Comparison of ENCODE assay signal across 8 mouse cellular contexts in genomic region chr7:28208396-28208987, GRCm38 (mm10). TPM values are rescaled to one million over a fixed set of nuclear protein-coding genes. Genes with fewer than 3 reads are reported as not detected.
DNase-seq lines count a peak whose midpoint lies in the region; ATAC-seq and TF ChIP-seq lines count a peak whose summit lies in the region.

No protein-coding gene starts in this region.

- no peaks in the 10 kb centered on the region for H3K27me3 ChIP-seq in heart, embryonic 11.5 days (ENCODE audit: control insufficient read depth, insufficient read depth, low read length)
- no peaks in the 10 kb centered on the region for H3K27me3 ChIP-seq in CH12.LX (replicated peaks)

- dilution Hi-C loops in CH12.LX (cut with MboI; ENCODE audit: extremely low pct_ligation_motif_present, extremely low pct_unique_long_range_greater_than_20kb, low sequenced_read_pairs) = no loop called here

- DNase-seq in heart, adult 18-20 months = no peak
- peak; percentile 7 for DNase-seq in CH12.LX (ENCODE audit: extremely low read depth)
- DNase-seq in frontal cortex, postnatal 25 days (ENCODE audit: low spot score in 2 of 2) = no peak
- no peak for DNase-seq in urinary bladder, adult 18-20 months (ENCODE audit: low spot score in 2 of 2)
- DNase-seq in ovary, postnatal 14 days (ENCODE audit: low spot score) = no peak

- ATAC-seq in heart, embryonic 11.5 days (replicated peaks; ENCODE audit: insufficient number of reproducible peaks, low FRiP score, low TSS enrichment) = no peak
- ATAC-seq in granulocyte monocyte progenitor cell, adult 5-6 weeks (replicated peaks; ENCODE audit: poor library complexity, severe bottlenecking) = peak; percentile 25; the same call in 1 of the 2 replicates

- no peak for TF ChIP-seq RAD21 in CH12.LX (IDR thresholded peaks at IDR 0.05; ENCODE audit: low read depth, low read length)

- H3K9ac ChIP-seq in heart, embryonic 11.5 days (ENCODE audit: low read depth, low read length) = peak overlapping the region; percentile 66; the same call in 1 of the 2 replicates
- H3K9ac ChIP-seq in CH12.LX (ENCODE audit: insufficient read depth, low read depth) = peak overlapping the region; percentile 82; the same call in 1 of the 2 replicates

- WGBS in heart, embryonic 11.5 days (ENCODE audit: insufficient replicate concordance) = 46% methylated on average over 12 of the region's 12 CpGs
- WGBS in macrophage (ENCODE audit: missing documents) = 17% methylated on average over 12 of the region's 12 CpGs

- in situ Hi-C loops in CH12.LX (cut with MboI; ENCODE audit: low pct_ligation_motif_present, low pct_unique_long_range_greater_than_20kb, low sequenced_read_pairs) = no loop called here

- no peaks in the 10 kb centered on the region for H3K9me3 ChIP-seq in heart, embryonic 11.5 days (replicated peaks; ENCODE audit: control insufficient read depth, low read length)
- H3K9me3 ChIP-seq in CH12.LX (replicated peaks; ENCODE audit: low read length) = peaks cover 3% of the 10 kb centered on the region

- H3K27ac ChIP-seq in heart, embryonic 11.5 days (ENCODE audit: low read depth, low read length) = no peak overlapping the region
- H3K27ac ChIP-seq in CH12.LX (ENCODE audit: insufficient read depth, low read depth) (no peak overlapping the region), macrophage (peak overlapping the region; percentile 28; the same call in 1 of the 2 replicates)

- peak overlapping the region; percentile 25 for H3K4me3 ChIP-seq in heart, embryonic 11.5 days (ENCODE audit: low read depth, low read length)
- H3K4me3 ChIP-seq in CH12.LX (replicated peaks in 1 of 3; ENCODE audit: low read depth in 2 of 3, low read length in 2 of 3, poor library complexity in 1 of 3) = peak overlapping the region; percentile 12 to 59 (median 37)
- peak overlapping the region; percentile 19; the same call in 1 of the 2 replicates for H3K4me3 ChIP-seq in macrophage (ENCODE audit: inconsistent target)

- no peak for TF ChIP-seq POLR2A in CH12.LX (IDR thresholded peaks at IDR 0.05; ENCODE audit: low read depth, low read length)

- H3K36me3 ChIP-seq in heart, embryonic 11.5 days (ENCODE audit: control insufficient read depth, insufficient read depth, low read length) = no peaks in the 10 kb centered on the region
- no peaks in the 10 kb centered on the region for H3K36me3 ChIP-seq in CH12.LX (replicated peaks in 1 of 2; ENCODE audit: control insufficient read depth in 1 of 2, insufficient read depth in 1 of 2, low read length in 1 of 2)
- no peaks in the 10 kb centered on the region for H3K36me3 ChIP-seq in macrophage (ENCODE audit: inconsistent target)

- no peak for TF ChIP-seq EP300 in CH12.LX (IDR thresholded peaks at IDR 0.05; ENCODE audit: low read length)

- H3K79me2 ChIP-seq in CH12.LX (replicated peaks; ENCODE audit: control insufficient read depth, extremely low read depth, insufficient read depth, poor library complexity, severe bottlenecking) (no peaks in the 10 kb centered on the region), macrophage (ENCODE audit: inconsistent target) (no peaks in the 10 kb centered on the region)

- H3K4me2 ChIP-seq in heart, embryonic 11.5 days = peak overlapping the region; percentile 64
- peak overlapping the region; percentile 90 for H3K4me2 ChIP-seq in CH12.LX (ENCODE audit: insufficient read depth, low read depth, poor library complexity, severe bottlenecking)

- no peaks in the 10 kb centered on the region for H3K4me1 ChIP-seq in heart, embryonic 11.5 days (ENCODE audit: control insufficient read depth, insufficient read depth, low read length)
- no peaks in the 10 kb centered on the region for H3K4me1 ChIP-seq in CH12.LX (ENCODE audit: control insufficient read depth in 1 of 2, insufficient read depth in 2 of 2)

- no peak for TF ChIP-seq CTCF in CH12.LX (conservative IDR thresholded peaks at IDR 0.05 in 1 of 2, IDR thresholded peaks at IDR 0.05 in 1 of 2; ENCODE audit: low read depth in 2 of 2, low read length in 2 of 2)

TF ChIP-seq in CH12.LX, 34 proteins besides CTCF, POLR2A, EP300 and RAD21:
- no peak for TF ChIP-seq USF1 (IDR thresholded peaks at IDR 0.05; ENCODE audit: low read depth, low read length)
- TF ChIP-seq SMC3 (IDR thresholded peaks at IDR 0.05; ENCODE audit: low read depth, low read length) = no peak
- TF ChIP-seq MXI1 (IDR thresholded peaks at IDR 0.05; ENCODE audit: low read depth, low read length) = no peak
- no peak for TF ChIP-seq GABPA (IDR thresholded peaks at IDR 0.05; ENCODE audit: insufficient replicate concordance, low read depth, low read length)
- TF ChIP-seq POLR2AphosphoS2 (IDR thresholded peaks at IDR 0.05; ENCODE audit: low read depth, low read length) = no peak
- no peak for TF ChIP-seq ZMIZ1 (IDR thresholded peaks at IDR 0.05; ENCODE audit: low read depth, low read length)
- TF ChIP-seq UBTF (IDR thresholded peaks at IDR 0.05; ENCODE audit: low read depth, low read length) = no peak
- TF ChIP-seq TCF12 (IDR thresholded peaks at IDR 0.05; ENCODE audit: low read depth, low read length) = no peak
- TF ChIP-seq E2F4 (IDR thresholded peaks at IDR 0.05; ENCODE audit: insufficient replicate concordance, low read depth, low read length) = no peak
- TF ChIP-seq BHLHE40 (IDR thresholded peaks at IDR 0.05; ENCODE audit: low read depth, low read length) = no peak
- no peak for TF ChIP-seq TBP (conservative IDR thresholded peaks at IDR 0.05; ENCODE audit: low read depth, low read length)
- no peak for TF ChIP-seq ZC3H11A (IDR thresholded peaks at IDR 0.05; ENCODE audit: low read depth, low read length)
- no peak for TF ChIP-seq CHD2 (IDR thresholded peaks at IDR 0.05; ENCODE audit: low read length)
- TF ChIP-seq ELF1 (IDR thresholded peaks at IDR 0.05; ENCODE audit: low read depth, low read length) = no peak
- no peak for TF ChIP-seq USF2 (conservative IDR thresholded peaks at IDR 0.05; ENCODE audit: low read depth, low read length)
- no peak for TF ChIP-seq JUN (IDR thresholded peaks at IDR 0.05; ENCODE audit: insufficient read depth, low read depth, low read length)

RNA-seq across cellular contexts. Expression of gene Dyrk1b, which starts 29.2 kb away (rescaled TPM):
- 8.5 and 9.9 TPM in 2 replicates for polyA plus RNA-seq in heart, embryonic 11.5 days (2014; fragmentation: Nextera tagmentation; extraction: Ambion mirVana)
- 10 to 100 TPM; 26.0 to 32.6 TPM for total RNA-seq in heart, adult 18-20 months (2021)
- 0.47 and 0.67 TPM in 2 replicates for total RNA-seq in CH12.LX (2012; rRNA removed)
- 0.26 TPM in 1 of 2 replicates, not detected in the other for total RNA-seq in CH12.LX (2014; rRNA removed)
- polyA plus RNA-seq in CH12.LX (2012; ENCODE audit: insufficient read length, low read depth) = 0.51 and 0.60 TPM in 2 replicates
- total RNA-seq in granulocyte monocyte progenitor cell, adult 5-6 weeks (2014; fragmentation: Nextera tagmentation) = 1.2 and 4.1 TPM in 2 replicates
- total RNA-seq in granulocyte monocyte progenitor cell, adult 5-6 weeks (2017) = 2.3 and 3.2 TPM in 2 replicates
- total RNA-seq in macrophage (2018; cell fraction: chromatin; rRNA removed) = 10 to 100 TPM in 21 of 26 experiments, 1 to 10 TPM in 5; 4.7 to 44.1 (median 15.1) TPM
- total RNA-seq in macrophage (2018; cell fraction: cytosol; rRNA removed) = 10 to 100 TPM in 19 of 26 experiments, 1 to 10 TPM in 7; 6.8 to 19.9 (median 12.2) TPM
- 10 to 100 TPM in 16 of 26 experiments, 1 to 10 TPM in 10; 5.9 to 31.2 (median 10.6) TPM for total RNA-seq in macrophage (2018; cell fraction: nucleus; rRNA removed)
- 2.6 to 13.6 TPM (median 7.4 TPM) in 3 replicates for polyA plus RNA-seq in macrophage (2018)

RNA-seq across cellular contexts. Expression of gene Fbl, which starts 39.0 kb away (rescaled TPM):
- 23.9 and 32.3 TPM in 2 replicates for polyA plus RNA-seq in heart, embryonic 11.5 days (2014; fragmentation: Nextera tagmentation; extraction: Ambion mirVana)
- total RNA-seq in heart, adult 18-20 months (2021) = 10 to 100 TPM; 28.9 to 32.8 TPM
- total RNA-seq in CH12.LX (2012; rRNA removed) (180 and 214 TPM in 2 replicates), CH12.LX (2014; rRNA removed) (140 and 151 TPM in 2 replicates)
- polyA plus RNA-seq in CH12.LX (2012; ENCODE audit: insufficient read length, low read depth) (426 and 516 TPM in 2 replicates), macrophage (2018) (53.7 to 146 TPM (median 80.2 TPM) in 3 replicates)
- 226 and 268 TPM in 2 replicates for total RNA-seq in granulocyte monocyte progenitor cell, adult 5-6 weeks (2014; fragmentation: Nextera tagmentation)
- total RNA-seq in granulocyte monocyte progenitor cell, adult 5-6 weeks (2017) = 234 and 267 TPM in 2 replicates
- total RNA-seq in macrophage (2018; cell fraction: chromatin; rRNA removed) = 10 to 100 TPM; 15.7 to 69.6 (median 35.0) TPM
- 10 to 100 TPM; 31.8 to 58.0 (median 45.9) TPM for total RNA-seq in macrophage (2018; cell fraction: cytosol; rRNA removed)
- total RNA-seq in macrophage (2018; cell fraction: nucleus; rRNA removed) = 10 to 100 TPM; 16.3 to 82.0 (median 24.3) TPM

RNA-seq across cellular contexts. Expression of gene Eid2, which starts 59.2 kb away (rescaled TPM):
- 5.4 TPM in 2 replicates for polyA plus RNA-seq in heart, embryonic 11.5 days (2014; fragmentation: Nextera tagmentation; extraction: Ambion mirVana)
- total RNA-seq in heart, adult 18-20 months (2021) = 10 to 100 TPM; 11.5 to 12.4 TPM
- total RNA-seq in CH12.LX (2012; rRNA removed) = not detected in 2 replicates
- not detected in 2 replicates for total RNA-seq in CH12.LX (2014; rRNA removed)
- not detected in 2 replicates for polyA plus RNA-seq in CH12.LX (2012; ENCODE audit: insufficient read length, low read depth)
- total RNA-seq in granulocyte monocyte progenitor cell, adult 5-6 weeks (2014; fragmentation: Nextera tagmentation) = 1.2 and 2.3 TPM in 2 replicates
- 2.0 and 2.8 TPM in 2 replicates for total RNA-seq in granulocyte monocyte progenitor cell, adult 5-6 weeks (2017)
- total RNA-seq in macrophage (2018; cell fraction: chromatin; rRNA removed) = 1 to 10 TPM in 9 of 26 experiments, under 1 TPM in 4, not detected in 13; 0.67 to 3.3 (median 1.3) TPM
- total RNA-seq in macrophage (2018; cell fraction: cytosol; rRNA removed) = 1 to 10 TPM; 1.4 to 5.9 (median 2.6) TPM
- 1 to 10 TPM in 18 of 26 experiments, under 1 TPM in 7, not detected in 1; 0.58 to 5.2 (median 1.4) TPM for total RNA-seq in macrophage (2018; cell fraction: nucleus; rRNA removed)
- polyA plus RNA-seq in macrophage (2018) = 2.4 to 4.6 TPM (median 3.7 TPM) in 3 replicates

Comparison
In these comparisons a context has a peak if more than half of its experiments do, and no peak if none do; other contexts are left out.
1. RNA of gene Dyrk1b, which starts 29.2 kb away (total RNA-seq): 26.0 to 32.6 TPM in heart, adult 18-20 months; 1.2 to 4.1 TPM in granulocyte monocyte progenitor cell, adult 5-6 weeks and 0.26 to 0.67 TPM in CH12.LX; every median in the first group is over 4 times any median in the second.
2. RNA of gene Fbl, which starts 39.0 kb away (total RNA-seq): 226 to 268 TPM in granulocyte monocyte progenitor cell, adult 5-6 weeks and 140 to 214 TPM in CH12.LX; 28.9 to 32.8 TPM in heart, adult 18-20 months; every median in the first group is over 4 times any median in the second.
3. Peak in every context shown above with its lines, with median percentiles within 50 percentile points of each other: H3K4me3 ChIP-seq.